ENCODE assay signal across 8 mouse cellular contexts in genomic region chr13:73536403-73536821, GRCm38 (mm10). TPM values are rescaled to one million over a fixed set of nuclear protein-coding genes. Genes with fewer than 3 reads are reported as not detected.
DNase-seq lines count a peak whose midpoint lies in the region; ATAC-seq and TF ChIP-seq lines count a peak whose summit lies in the region.

TSS of gene Slc6a3 (plus strand) at chr13:73536747.

- TF ChIP-seq POLR2A in liver, adult 2 months (IDR thresholded peaks at IDR 0.05; ENCODE audit: extremely low read depth, insufficient read depth, low read length), result no peak

- peaks cover 11% of the 10 kb centered on the region for H3K4me1 ChIP-seq in hindbrain, embryonic 13.5 days (replicated peaks)
- H3K4me1 ChIP-seq in liver, adult 2 months (ENCODE audit: control insufficient read depth, insufficient read depth, low read length), result peaks cover 3% of the 10 kb centered on the region; the same call in 1 of the 2 replicates

- H3K9ac ChIP-seq in hindbrain, embryonic 13.5 days, result peak within 1 kb of the TSS; percentile 61
- H3K9ac ChIP-seq in liver, adult 2 months (ENCODE audit: low read depth, low read length), result no peak within 1 kb of the TSS

- no peaks in the 10 kb centered on the region for H3K36me3 ChIP-seq in hindbrain, embryonic 13.5 days
- H3K36me3 ChIP-seq in liver, adult 2 months (ENCODE audit: control insufficient read depth, insufficient read depth, low read length), result no peaks in the 10 kb centered on the region

- TF ChIP-seq CTCF in liver, adult 2 months (IDR thresholded peaks at IDR 0.05; ENCODE audit: low read depth, low read length), result no peak

- H3K9me3 ChIP-seq in hindbrain, embryonic 13.5 days, result no peaks in the 10 kb centered on the region

- H3K27ac ChIP-seq in hindbrain, embryonic 13.5 days, result no peak within 1 kb of the TSS
- H3K27ac ChIP-seq in liver, adult 2 months (replicated peaks; ENCODE audit: insufficient read depth, low read depth, low read length), result no peak within 1 kb of the TSS

- H3K27me3 ChIP-seq in hindbrain, embryonic 13.5 days, result peaks cover 70% of the 10 kb centered on the region
- peaks cover 16% of the 10 kb centered on the region; the same call in 1 of the 2 replicates for H3K27me3 ChIP-seq in liver, adult 2 months (ENCODE audit: control insufficient read depth, insufficient read depth, low read length)

- under 1% methylated on average over 26 of the region's 26 CpGs for WGBS in hindbrain, embryonic 13.5 days
- WGBS in liver, adult 2 months, result under 1% methylated on average over 26 of the region's 26 CpGs

- H3K4me3 ChIP-seq in hindbrain, embryonic 13.5 days, result peak within 1 kb of the TSS; percentile 48
- H3K4me3 ChIP-seq in liver, adult 2 months (ENCODE audit: insufficient read depth, low read depth, low read length), result 0 out of 2 replicates have a peak within 1 kb of the TSS, but pooled peaks have one; percentile 22

- H3K4me2 ChIP-seq in hindbrain, embryonic 13.5 days, result peak within 1 kb of the TSS; percentile 80

- DNase-seq in A20 (ENCODE audit: low read depth, low spot score), result peak; percentile 11
- DNase-seq in adrenal gland, adult (ENCODE audit: inconsistent age in 2 of 2, low spot score in 1 of 2), result peak; percentile 80 to 91
- no peak for DNase-seq in liver, adult 2 months (ENCODE audit: extremely low read depth, low read depth, low spot score)
- peak; percentile 53 for DNase-seq in neural tube, embryonic 10.5 days (ENCODE audit: extremely low spot score, low spot score)
- no peak for DNase-seq in left cerebral cortex, adult 9 months (ENCODE audit: low spot score in 2 of 2)

- peak; percentile 79 for ATAC-seq in erythroblast, adult 5-6 weeks (replicated peaks; ENCODE audit: low FRiP score, poor library complexity, severe bottlenecking)
- ATAC-seq in hindbrain, embryonic 13.5 days (ENCODE audit: low FRiP score), result peak; percentile 80
- ATAC-seq in monocyte, adult 5-6 weeks (replicated peaks; ENCODE audit: insufficient number of reproducible peaks, low FRiP score, low TSS enrichment, poor library complexity, severe bottlenecking), result no peak

- no peaks in the 10 kb centered on the region for H3K79me2 ChIP-seq in liver, adult 2 months (ENCODE audit: control insufficient read depth, insufficient read depth, low read length)

RNA-seq across cellular contexts. Expression of gene Slc6a3, which starts in this region (rescaled TPM):
- not detected in 2 replicates for total RNA-seq in erythroblast, adult 5-6 weeks (2015; ENCODE audit: low replicate concordance)
- total RNA-seq in erythroblast, adult 5-6 weeks (2017; ENCODE audit: low replicate concordance), result 0.17 and 0.28 TPM in 2 replicates
- 0.06 and 0.13 TPM in 2 replicates for polyA plus RNA-seq in hindbrain, embryonic 13.5 days (2015; fragmentation: Nextera tagmentation; extraction: Ambion mirVana)
- not detected in 2 replicates for total RNA-seq in liver, adult 2 months (2014; rRNA removed)
- polyA plus RNA-seq in liver, adult 2 months (2012; rRNA removed), result not detected in 2 replicates
- not detected in 3 replicates for total RNA-seq in monocyte, adult 5-6 weeks (2017)

Comparison
In these comparisons a context has a peak if more than half of its experiments do, and no peak if none do; other contexts are left out.
1. Peak in ATAC-seq in erythroblast, adult 5-6 weeks; RNA of the gene not detected or under 1 TPM.
2. Peak in ATAC-seq, H3K4me3 ChIP-seq, H3K9ac ChIP-seq and H3K4me2 ChIP-seq in hindbrain, embryonic 13.5 days; RNA of the gene not detected or under 1 TPM.
3. DNase-seq: peak in A20 (single experiment), adrenal gland, adult (2 of 2) and neural tube, embryonic 10.5 days (single experiment); none in liver, adult 2 months (single experiment) and left cerebral cortex, adult 9 months (0 of 2).